Comparison of ENCODE assay signal across 10 mouse cellular contexts in the genomic region with DNA sequence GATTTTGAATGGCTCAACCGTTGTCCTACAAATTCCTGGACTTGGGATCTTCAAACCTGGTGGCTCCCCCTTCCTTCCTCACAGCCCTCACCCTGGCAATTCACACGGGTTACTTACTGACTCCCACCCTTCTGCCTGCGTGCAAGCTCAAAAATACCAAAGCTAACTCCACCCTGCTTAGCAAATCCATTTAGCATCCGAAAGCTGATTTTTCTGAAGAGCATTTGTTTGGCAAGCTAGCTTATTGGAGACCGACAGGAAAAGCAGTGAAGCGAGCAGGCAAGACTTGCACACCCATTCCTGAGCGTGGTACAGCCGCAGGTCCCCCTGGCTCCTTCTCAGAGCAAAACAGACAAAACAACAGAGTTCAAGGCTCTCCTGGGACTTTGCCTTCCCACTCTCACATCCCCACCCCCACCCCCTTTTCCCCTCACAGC. TPM values are rescaled to one million over a fixed set of nuclear protein-coding genes. Genes with fewer than 3 reads are reported as not detected.
DNase-seq lines count a peak whose midpoint lies in the region; ATAC-seq and TF ChIP-seq lines count a peak whose summit lies in the region.
"Had no signal": no experiment of that assay in that cellular context is flagged by ENCODE, and none has a peak within 500 bp of the region (broad histone marks: within the 10 kb centered on the region; RNA-seq: fewer than 3 reads in every experiment).

No protein-coding gene starts in this region.

- no peak overlapping the region for H3K9ac ChIP-seq in forebrain, embryonic 12.5 days
- H3K9ac ChIP-seq in forebrain, embryonic 14.5 days (ENCODE audit: low read length): no peak overlapping the region
- no peak overlapping the region for H3K9ac ChIP-seq in lung, embryonic 14.5 days
- no peak overlapping the region for H3K9ac ChIP-seq in intestine, embryonic 15.5 days
- H3K9ac ChIP-seq in stomach, embryonic 15.5 days: 0 out of 2 replicates have a peak overlapping the region, but pooled peaks have one; percentile 4

- H3K9me3 ChIP-seq in forebrain, embryonic 12.5 days: no peaks in the 10 kb centered on the region
- no peaks in the 10 kb centered on the region for H3K9me3 ChIP-seq in forebrain, embryonic 14.5 days (replicated peaks; ENCODE audit: control insufficient read depth, low read length)
- no peaks in the 10 kb centered on the region for H3K9me3 ChIP-seq in lung, embryonic 14.5 days (ENCODE audit: low read depth, low read length)
- H3K9me3 ChIP-seq in intestine, embryonic 15.5 days: no peaks in the 10 kb centered on the region
- H3K9me3 ChIP-seq in stomach, embryonic 15.5 days: no peaks in the 10 kb centered on the region

- ATAC-seq in forebrain, embryonic 12.5 days (ENCODE audit: low FRiP score): no peak
- ATAC-seq in forebrain, embryonic 14.5 days: no peak
- ATAC-seq in lung, embryonic 14.5 days (ENCODE audit: insufficient read depth): no peak
- ATAC-seq in intestine, embryonic 15.5 days: no peak
- ATAC-seq in stomach, embryonic 15.5 days (ENCODE audit: insufficient read depth, low FRiP score, low read depth): no peak

- peaks cover 26% of the 10 kb centered on the region for H3K4me1 ChIP-seq in forebrain, embryonic 12.5 days
- peaks cover 11% of the 10 kb centered on the region for H3K4me1 ChIP-seq in forebrain, embryonic 14.5 days (ENCODE audit: control insufficient read depth, insufficient read depth, low read length)
- H3K4me1 ChIP-seq in lung, embryonic 14.5 days (ENCODE audit: insufficient read depth): peaks cover 20% of the 10 kb centered on the region
- peaks cover 16% of the 10 kb centered on the region for H3K4me1 ChIP-seq in intestine, embryonic 15.5 days (replicated peaks)
- peaks cover 14% of the 10 kb centered on the region for H3K4me1 ChIP-seq in stomach, embryonic 15.5 days

- 50% methylated on average over 8 of the region's 8 CpGs for WGBS in forebrain, embryonic 12.5 days
- 48% methylated on average over 8 of the region's 8 CpGs for WGBS in forebrain, embryonic 14.5 days
- 24% methylated on average over 8 of the region's 8 CpGs for WGBS in lung, embryonic 14.5 days
- 33% methylated on average over 8 of the region's 8 CpGs for WGBS in intestine, embryonic 15.5 days
- WGBS in stomach, embryonic 15.5 days: 18% methylated on average over 8 of the region's 8 CpGs

- H3K27ac ChIP-seq in forebrain, embryonic 12.5 days: peak overlapping the region; percentile 63
- H3K27ac ChIP-seq in forebrain, embryonic 14.5 days (ENCODE audit: low read depth, low read length): no peak overlapping the region
- peak overlapping the region; percentile 81 for H3K27ac ChIP-seq in lung, embryonic 14.5 days (ENCODE audit: low read depth)
- H3K27ac ChIP-seq in intestine, embryonic 15.5 days: peak overlapping the region; percentile 56
- peak overlapping the region; percentile 81 for H3K27ac ChIP-seq in stomach, embryonic 15.5 days
- H3K27ac ChIP-seq: macrophage had no signal

- H3K4me3 ChIP-seq in forebrain, embryonic 12.5 days (replicated peaks): no peak overlapping the region
- no peak overlapping the region for H3K4me3 ChIP-seq in forebrain, embryonic 14.5 days (ENCODE audit: low read depth, low read length)
- no peak overlapping the region for H3K4me3 ChIP-seq in lung, embryonic 14.5 days (ENCODE audit: low read depth, low read length)
- no peak overlapping the region for H3K4me3 ChIP-seq in intestine, embryonic 15.5 days (replicated peaks)
- no peak overlapping the region for H3K4me3 ChIP-seq in stomach, embryonic 15.5 days (replicated peaks)

- no peaks in the 10 kb centered on the region for H3K27me3 ChIP-seq in forebrain, embryonic 12.5 days
- no peaks in the 10 kb centered on the region for H3K27me3 ChIP-seq in forebrain, embryonic 14.5 days (replicated peaks; ENCODE audit: control insufficient read depth, insufficient read depth, low read length)
- H3K27me3 ChIP-seq in lung, embryonic 14.5 days (ENCODE audit: insufficient read depth, low read length): no peaks in the 10 kb centered on the region
- no peaks in the 10 kb centered on the region for H3K27me3 ChIP-seq in intestine, embryonic 15.5 days (replicated peaks)
- no peaks in the 10 kb centered on the region for H3K27me3 ChIP-seq in stomach, embryonic 15.5 days (replicated peaks)

- no peak for DNase-seq in forebrain, embryonic 14.5 days (ENCODE audit: low spot score)
- peak; percentile 53 for DNase-seq in lung, embryonic 14.5 days
- no peak for DNase-seq in lung, postnatal 25 days (ENCODE audit: low spot score)
- DNase-seq in spleen, postnatal 4 days (ENCODE audit: low spot score in 2 of 2): no peak
- no peak for DNase-seq in right cerebral cortex, adult 2 months (ENCODE audit: low spot score in 2 of 2)
- DNase-seq: layer of hippocampus, postnatal 36 days had no signal

- no peaks in the 10 kb centered on the region for H3K36me3 ChIP-seq in forebrain, embryonic 12.5 days (replicated peaks)
- no peaks in the 10 kb centered on the region for H3K36me3 ChIP-seq in forebrain, embryonic 14.5 days (ENCODE audit: control insufficient read depth, insufficient read depth, low read length)
- H3K36me3 ChIP-seq in lung, embryonic 14.5 days (ENCODE audit: insufficient read depth): no peaks in the 10 kb centered on the region
- H3K36me3 ChIP-seq in intestine, embryonic 15.5 days: no peaks in the 10 kb centered on the region
- H3K36me3 ChIP-seq in stomach, embryonic 15.5 days: no peaks in the 10 kb centered on the region

- TF ChIP-seq CTCF in lung, embryonic 14.5 days (IDR thresholded peaks at IDR 0.05; ENCODE audit: low read depth): no peak

- no peak overlapping the region for H3K4me2 ChIP-seq in forebrain, embryonic 12.5 days
- H3K4me2 ChIP-seq in forebrain, embryonic 14.5 days (ENCODE audit: low read length): no peak overlapping the region
- H3K4me2 ChIP-seq in lung, embryonic 14.5 days: peak overlapping the region; percentile 20; the same call in 1 of the 2 replicates
- no peak overlapping the region for H3K4me2 ChIP-seq in intestine, embryonic 15.5 days (replicated peaks)
- H3K4me2 ChIP-seq in stomach, embryonic 15.5 days: peak overlapping the region; percentile 16

RNA-seq across cellular contexts. Expression of a gene that starts 29.2 kb away (rescaled TPM):
- not detected in 2 replicates for polyA plus RNA-seq in forebrain, embryonic 12.5 days (2016; fragmentation: Nextera tagmentation; extraction: Ambion mirVana)
- polyA plus RNA-seq in forebrain, embryonic 14.5 days (2014; fragmentation: Nextera tagmentation; extraction: Ambion mirVana): 0.18 TPM in 1 of 2 replicates, not detected in the other
- polyA plus RNA-seq in lung, embryonic 14.5 days (2014; fragmentation: Nextera tagmentation; extraction: Ambion mirVana): not detected in 2 replicates
- polyA plus RNA-seq in intestine, embryonic 15.5 days (2015; fragmentation: Nextera tagmentation; extraction: Ambion mirVana): not detected in 2 replicates
- polyA plus RNA-seq in stomach, embryonic 15.5 days (2015; fragmentation: Nextera tagmentation; extraction: Ambion mirVana): not detected in 2 replicates
- polyA plus RNA-seq: macrophage had no signal

RNA-seq across cellular contexts. Expression of a gene that starts 39.7 kb away (rescaled TPM):
- 29.1 and 29.4 TPM in 2 replicates for polyA plus RNA-seq in forebrain, embryonic 12.5 days (2016; fragmentation: Nextera tagmentation; extraction: Ambion mirVana)
- polyA plus RNA-seq in forebrain, embryonic 14.5 days (2014; fragmentation: Nextera tagmentation; extraction: Ambion mirVana): 37.2 and 40.8 TPM in 2 replicates
- polyA plus RNA-seq in lung, embryonic 14.5 days (2014; fragmentation: Nextera tagmentation; extraction: Ambion mirVana): 35.2 and 40.0 TPM in 2 replicates
- 32.8 and 34.5 TPM in 2 replicates for polyA plus RNA-seq in intestine, embryonic 15.5 days (2015; fragmentation: Nextera tagmentation; extraction: Ambion mirVana)
- polyA plus RNA-seq in stomach, embryonic 15.5 days (2015; fragmentation: Nextera tagmentation; extraction: Ambion mirVana): 32.5 and 35.8 TPM in 2 replicates

Comparison
In these comparisons a context has a peak if more than half of its experiments do, and no peak if none do; other contexts are left out.
1. H3K4me2 ChIP-seq: peak in lung, embryonic 14.5 days (single experiment) and stomach, embryonic 15.5 days (single experiment); none in forebrain, embryonic 12.5 days (single experiment), forebrain, embryonic 14.5 days (single experiment) and intestine, embryonic 15.5 days (single experiment).